Mouse (Mus musculus) adrenal gland, postnatal 14 days (tissue): Measurements from ENCODE around the gene Inka2. TPM values are rescaled to one million over a fixed set of nuclear protein-coding genes. Genes with fewer than 3 reads are reported as not detected.

Experiments used
- DNase-seq: peaks from one replicate; pipeline ENCODE4 v3.0.0; 2021; ENCODE audit warnings: mixed read lengths
- total RNA-seq: library from RNA; stranded (reverse); gene quantifications from 2 replicates; pipeline ENCODE4 v1.2.3, GENCODE M21; 2021

Inka2 gene
- total RNA-seq, 1 experiment from 2014 or later, result 5.1 TPM

DNA sequence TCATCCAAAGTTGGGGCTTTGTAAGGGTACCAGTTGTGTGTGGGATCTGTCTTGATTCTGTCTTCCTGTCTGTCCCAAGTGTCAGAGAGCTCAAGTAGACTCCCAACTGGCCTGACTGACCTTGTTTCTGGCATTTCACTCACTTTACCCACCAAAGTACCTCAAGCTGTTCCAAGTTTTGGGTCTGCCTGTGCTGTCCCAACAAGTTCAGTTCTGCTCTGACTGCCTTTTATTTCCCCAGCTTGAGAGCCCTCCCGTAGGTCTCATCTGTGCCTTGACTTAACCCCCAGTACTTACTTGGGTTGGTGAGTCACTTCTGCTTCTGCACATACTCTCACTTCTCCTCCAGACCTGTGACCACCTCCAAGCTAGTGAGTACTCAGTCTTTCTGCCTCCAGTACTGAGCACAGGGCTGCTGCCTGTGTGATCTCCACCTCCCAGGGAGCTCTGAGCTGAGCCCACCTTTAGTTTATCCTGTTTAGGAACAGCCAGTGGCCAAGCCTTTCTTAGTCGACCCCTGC is 17.3 kb downstream of the Inka2 start:
- DNase-seq, result no peak

GRCm38 (mm10) chr3:105722510-105722909 is 18.1 kb downstream of the Inka2 start:
- no peak for DNase-seq

DNA sequence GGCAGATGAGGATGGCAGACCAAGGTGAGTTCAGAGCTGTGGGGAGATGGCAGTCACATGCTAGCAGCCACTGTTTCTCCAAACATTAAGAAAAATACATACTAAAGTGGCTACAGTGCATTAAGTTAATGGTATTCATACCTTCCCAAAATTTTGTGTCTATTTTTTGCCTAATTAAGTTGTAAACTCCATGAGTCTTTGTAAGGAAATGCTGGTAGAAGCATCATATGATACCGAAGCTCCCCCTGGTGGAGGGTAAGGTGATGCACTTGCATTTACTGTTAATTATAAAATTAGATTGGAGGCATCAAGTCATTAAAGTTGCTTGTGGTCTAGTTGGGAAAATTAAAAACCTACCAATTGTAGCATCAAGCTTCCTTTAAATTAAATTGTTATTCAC is 21.6 kb downstream of the Inka2 start:
- DNase-seq, result peak; percentile 77

GRCm38 (mm10) chr3:105732360-105732759 is 28.0 kb downstream of the Inka2 start:
- no peak for DNase-seq

DNA sequence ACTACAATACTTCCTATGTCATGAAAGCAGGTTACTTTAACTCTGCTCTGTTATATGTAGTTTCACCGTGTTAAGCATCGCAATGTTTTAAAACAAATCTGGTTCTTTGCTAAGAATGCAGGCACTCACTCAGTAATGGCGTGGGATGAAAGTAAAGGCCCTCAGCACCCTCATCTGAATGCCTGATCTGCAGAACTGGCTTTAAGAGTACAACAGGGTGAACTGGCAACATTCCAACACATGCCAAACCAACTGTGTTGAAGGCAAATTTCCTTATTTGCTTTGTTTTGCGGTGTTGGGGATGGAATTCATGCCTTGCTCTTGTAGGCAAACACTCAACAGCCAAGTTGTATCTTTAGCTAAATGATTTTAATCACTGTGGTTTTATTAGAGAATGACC is 29.1 kb downstream of the Inka2 start:
- no peak for DNase-seq

- no peak for DNase-seq
These were observed 30.9 kb downstream of the Inka2 start for GRCm38 (mm10) chr3:105735285-105735684.

DNA sequence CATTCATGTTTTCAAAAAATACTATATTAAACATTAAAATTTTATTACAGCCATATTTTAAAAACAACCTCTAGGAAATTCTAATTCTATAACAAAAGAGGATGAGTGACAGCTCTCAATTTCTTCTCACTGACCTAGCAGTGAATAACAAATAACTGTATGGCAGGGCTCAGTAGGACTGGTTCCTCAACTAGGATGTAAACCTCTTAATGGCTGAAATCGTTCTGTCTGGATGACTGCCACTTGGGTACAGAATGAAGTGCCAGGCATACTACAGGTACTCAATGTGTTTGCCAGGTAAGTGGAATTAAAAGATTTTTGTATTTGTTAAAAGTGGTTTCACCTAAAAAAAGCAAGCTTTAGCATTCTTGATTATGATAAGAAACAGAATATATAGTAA is 31.7 kb downstream of the Inka2 start:
- no peak for DNase-seq

DNA sequence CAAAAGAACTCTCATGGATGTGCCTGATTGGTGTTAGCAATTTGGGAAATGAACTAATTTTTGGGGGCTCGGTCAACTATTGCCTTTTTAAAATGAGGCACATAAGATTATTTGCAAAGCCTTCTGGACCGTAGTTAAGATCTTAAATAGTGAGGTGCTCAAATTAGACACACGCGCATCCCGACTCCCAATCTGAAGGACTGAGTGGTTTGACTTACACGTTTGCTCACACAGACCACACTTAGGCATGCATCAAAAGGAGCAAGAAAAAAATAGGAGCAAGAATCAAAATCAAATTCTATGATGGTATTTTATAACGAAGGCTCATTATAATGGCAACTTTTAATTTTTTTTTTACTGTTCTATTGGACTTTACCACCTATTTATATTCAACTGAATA is 32.7 kb downstream of the Inka2 start:
- DNase-seq, result no peak

DNA sequence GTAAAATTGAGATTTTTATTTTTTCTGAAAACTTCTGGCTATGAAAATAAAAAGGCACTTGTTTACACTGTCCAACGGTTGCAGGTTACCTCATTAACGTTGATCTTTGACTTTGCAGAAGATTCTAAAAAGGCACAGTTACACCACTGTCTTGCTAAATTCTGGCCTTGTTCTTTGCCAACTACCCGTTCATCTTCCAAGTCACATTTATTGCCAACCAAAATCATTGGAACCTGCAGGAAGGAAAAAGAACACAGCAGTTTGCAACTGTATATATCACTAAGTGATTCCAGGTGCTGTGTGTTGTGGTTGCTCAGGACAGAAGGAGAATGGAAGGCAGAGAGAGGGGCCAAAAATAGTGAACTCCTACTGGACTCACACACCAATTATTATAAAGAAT is 33.3 kb downstream of the Inka2 start:
- DNase-seq, result no peak

GRCm38 (mm10) chr3:105746542-105746941 is 42.1 kb downstream of the Inka2 start:
- no peak for DNase-seq

- no peak for DNase-seq
These were observed 46.4 kb downstream of the Inka2 start for GRCm38 (mm10) chr3:105750810-105751209.

GRCm38 (mm10) chr3:105754184-105754583 is 49.8 kb downstream of the Inka2 start:
- DNase-seq, result no peak

- no peak for DNase-seq
These were observed 50.7 kb downstream of the Inka2 start for GRCm38 (mm10) chr3:105755123-105755522.

DNA sequence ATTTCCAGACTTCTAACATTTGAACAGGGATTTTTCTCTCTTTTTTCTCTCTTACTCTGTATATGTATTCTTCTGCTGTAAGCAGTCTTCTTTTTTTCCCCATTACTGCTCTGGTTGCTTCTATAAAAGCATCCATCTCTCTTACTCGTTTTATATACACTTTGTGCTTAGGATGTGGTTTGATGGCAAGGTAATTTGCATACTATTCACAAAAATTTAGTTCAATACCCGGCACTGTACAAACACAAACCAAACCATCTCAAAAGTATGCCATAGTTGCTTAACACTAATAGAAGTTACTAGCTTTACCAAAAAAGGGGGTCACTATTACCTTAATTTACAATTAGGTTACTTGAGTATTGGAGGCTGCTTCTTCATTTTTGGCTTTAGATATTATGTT is 52.1 kb downstream of the Inka2 start:
- DNase-seq, result no peak

DNA sequence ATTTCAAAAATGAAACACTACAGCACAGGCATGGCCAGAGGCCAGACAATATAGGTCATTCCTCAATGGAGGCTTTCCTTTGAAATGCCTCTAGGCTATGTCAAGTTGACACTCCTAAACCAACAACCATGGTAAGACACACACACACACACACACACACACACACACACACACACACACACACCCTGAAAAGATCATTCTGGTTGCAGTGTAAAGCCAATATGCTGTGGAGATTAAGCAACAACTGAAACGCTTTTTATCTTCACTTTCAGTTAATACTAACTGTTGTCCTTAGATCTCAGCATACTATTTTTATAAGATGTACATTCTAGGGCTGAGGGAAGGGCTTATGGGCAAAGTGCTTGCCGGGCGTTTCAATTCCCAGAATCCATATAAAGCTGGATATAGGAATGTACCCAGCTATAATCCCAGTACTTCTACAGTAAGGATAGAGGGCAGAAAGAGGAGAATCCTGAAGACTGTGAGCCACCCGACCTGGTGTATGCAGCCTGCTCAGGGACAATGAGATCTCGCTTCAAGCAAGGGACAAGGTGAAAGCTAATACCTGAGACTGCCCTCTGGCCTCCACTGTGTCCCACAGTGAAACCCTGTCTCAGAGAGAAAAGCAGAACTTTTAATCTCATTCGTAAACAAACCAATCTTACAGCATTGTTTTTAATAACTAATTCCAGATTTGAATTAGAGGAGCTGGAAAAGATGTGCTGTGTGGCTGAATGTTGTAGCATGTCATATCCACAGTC is 53.1 kb downstream of the Inka2 start:
- no peak for DNase-seq

DNA sequence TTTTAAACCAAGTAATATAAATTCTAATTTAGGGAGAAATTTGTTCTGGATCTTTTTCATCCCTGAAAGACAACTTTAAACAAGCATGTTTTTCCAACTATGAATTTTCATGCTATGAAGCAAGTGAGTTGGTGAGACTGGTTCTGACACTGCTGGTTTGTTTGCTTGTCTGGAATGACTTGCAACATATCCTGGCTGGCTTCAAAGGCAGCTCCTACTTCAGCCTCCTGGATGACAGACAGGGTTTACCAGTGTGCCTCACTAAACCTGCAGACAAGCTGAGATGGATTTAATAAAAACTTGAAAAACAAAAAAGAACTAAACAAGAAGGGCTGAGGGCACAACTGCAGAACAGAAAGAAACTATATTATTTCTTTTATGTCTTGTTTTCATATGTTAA is 53.7 kb downstream of the Inka2 start:
- DNase-seq, result no peak

DNA sequence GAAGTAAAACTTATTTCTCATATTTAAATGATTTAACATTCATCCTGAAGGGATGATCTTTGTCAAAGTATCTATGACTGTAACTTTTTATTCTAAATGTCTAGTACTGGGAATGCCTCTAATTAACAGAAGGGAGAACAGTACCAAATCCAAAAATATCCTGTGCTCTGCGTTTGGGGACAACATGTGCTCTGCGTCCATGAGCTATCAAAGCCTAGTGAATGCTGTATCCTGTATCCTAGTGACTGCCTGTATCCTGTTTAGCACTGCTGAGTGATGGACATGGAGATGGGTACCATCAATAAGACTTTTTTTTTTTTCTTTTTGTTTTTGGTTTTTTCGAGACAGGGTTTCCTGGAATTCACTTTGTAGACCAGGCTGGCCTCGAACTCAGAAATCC is 54.3 kb downstream of the Inka2 start:
- DNase-seq, result no peak

- no peak for DNase-seq
These were observed 55.7 kb downstream of the Inka2 start for GRCm38 (mm10) chr3:105760063-105760462.

GRCm38 (mm10) chr3:105763132-105763851 is 58.9 kb downstream of the Inka2 start:
- DNase-seq, result no peak

DNA sequence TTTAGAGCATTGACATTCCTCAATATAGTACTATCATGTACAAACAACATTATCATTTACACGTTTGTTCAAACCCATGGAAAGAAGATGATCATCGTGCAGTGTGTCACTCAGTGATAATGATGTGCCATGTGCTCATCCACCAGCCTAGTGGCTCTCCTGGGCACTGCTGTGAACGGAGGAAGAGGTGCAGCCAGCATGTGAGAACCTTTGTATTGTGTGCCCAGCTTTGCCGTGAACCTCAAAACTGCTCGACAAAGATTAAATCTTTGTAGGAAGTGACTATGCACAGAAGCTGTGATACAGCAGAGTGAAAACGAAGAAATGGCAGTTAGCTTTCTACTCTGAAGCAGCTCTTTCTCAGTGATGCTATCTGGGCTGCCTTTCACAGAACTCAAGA is 64.1 kb downstream of the Inka2 start:
- no peak for DNase-seq

DNA sequence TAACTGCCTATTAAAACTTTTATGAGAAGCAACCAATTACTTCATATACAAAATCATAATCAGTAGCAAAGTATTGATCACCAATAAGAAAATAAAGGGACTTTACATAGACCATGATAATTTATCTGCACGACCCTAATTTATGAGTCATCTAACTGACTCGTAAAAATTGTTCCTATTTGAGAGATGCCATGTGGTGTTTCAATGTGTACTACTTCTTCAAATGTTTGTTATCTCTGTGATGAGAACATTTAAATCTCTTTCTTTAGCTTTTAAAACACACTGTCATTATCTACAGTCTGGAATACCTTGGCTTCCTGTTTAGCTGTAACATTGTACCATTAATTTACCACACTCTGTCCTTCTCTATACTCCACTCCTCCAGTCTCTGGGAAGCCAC is 65.0 kb downstream of the Inka2 start:
- no peak for DNase-seq
